Mouse (Mus musculus): ENCODE measurements at regions not wholly inside any gene's neighbourhood (a gene's known extent, or its start where the extent isn't known, plus 50 kb on each side); places are given as distances from the start of the nearest gene placed in this dataset.

GRCm38 (mm10) chr4:75884371-75884770 lies 606.3 kb upstream of the Dmac1 start:
- no peak for DNase-seq (ENCODE audit: low spot score in 2 of 2)

GRCm38 (mm10) chr4:75869771-75870170 lies 591.7 kb upstream of the Dmac1 start:
- no peak for DNase-seq (ENCODE audit: low spot score in 2 of 2)

DNA sequence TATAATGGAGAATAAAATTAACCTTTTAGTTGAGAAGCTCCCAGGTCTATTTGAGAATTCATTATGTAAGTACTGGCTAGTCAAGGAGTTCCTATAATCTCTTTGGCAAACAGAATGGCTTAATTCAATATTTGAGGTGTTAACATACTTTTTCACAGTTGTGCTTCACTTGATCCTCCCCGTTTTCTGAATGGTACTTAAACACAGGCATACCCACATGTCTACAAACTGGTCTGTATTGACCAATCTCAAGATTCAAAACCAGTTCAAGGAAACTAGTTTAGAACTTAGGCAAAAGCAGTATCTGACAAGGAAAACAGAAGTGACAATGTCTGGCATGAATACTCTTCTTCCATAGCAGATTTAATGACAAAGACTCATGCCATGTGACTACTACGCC lies 583.0 kb upstream of the Dmac1 start:
- DNase-seq (ENCODE audit: low spot score in 2 of 2), result no peak

GRCm38 (mm10) chr4:75857769-75858408 lies 579.8 kb upstream of the Dmac1 start:
- DNase-seq (ENCODE audit: low spot score in 2 of 2), result no peak

DNA sequence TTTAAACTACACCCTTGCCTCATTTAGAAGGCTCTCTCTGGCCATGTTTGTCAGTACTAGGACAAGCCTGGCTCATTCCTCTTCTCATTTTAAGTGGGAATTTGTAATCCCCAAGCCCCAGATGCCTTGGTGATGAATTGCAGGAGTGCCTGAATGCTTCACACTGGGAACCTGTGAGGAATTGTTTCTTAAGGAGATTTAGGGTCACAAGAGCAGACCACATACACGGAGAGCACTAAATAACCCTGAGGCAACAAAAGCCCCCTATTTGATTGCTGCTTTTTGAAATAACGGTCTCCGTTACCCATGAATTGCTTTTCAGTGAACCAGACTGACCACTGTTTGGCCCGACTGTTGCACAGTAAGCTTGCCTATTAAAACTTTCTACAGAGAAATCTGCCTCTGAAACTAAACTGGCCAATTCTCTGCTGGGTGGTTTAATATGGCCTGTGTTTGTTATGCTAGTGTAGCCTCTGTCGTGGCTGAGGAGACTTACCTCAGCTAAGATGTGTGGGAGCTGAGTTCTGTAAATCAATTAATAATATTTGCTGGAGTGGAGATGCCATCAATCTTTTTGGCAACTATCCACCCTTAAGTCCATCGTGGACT lies 577.7 kb upstream of the Dmac1 start:
- no peak for DNase-seq (ENCODE audit: low spot score in 2 of 2)

DNA sequence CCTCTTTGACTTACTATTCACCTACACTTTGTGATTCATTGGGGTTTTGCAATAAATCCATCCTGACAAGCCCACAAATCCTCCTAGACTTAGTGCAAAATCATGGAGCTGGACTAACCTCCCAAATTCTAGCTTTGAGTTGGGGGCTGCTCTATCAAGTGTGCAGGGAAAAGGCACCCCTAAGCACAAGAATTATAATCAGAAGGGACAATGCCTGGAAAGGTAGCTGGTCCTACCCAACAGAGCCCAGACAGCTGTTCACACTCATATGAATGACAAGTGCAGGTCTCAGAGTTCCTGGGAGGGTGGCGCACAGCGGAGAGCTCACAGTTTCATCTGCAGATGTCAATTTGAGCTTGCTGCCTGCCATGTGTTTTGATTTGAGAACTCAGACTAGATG lies 572.2 kb upstream of the Dmac1 start:
- no peak for DNase-seq (ENCODE audit: low spot score in 2 of 2)

- DNase-seq (ENCODE audit: low spot score in 2 of 2), result no peak
Measured at GRCm38 (mm10) chr4:75847675-75848385, 569.7 kb upstream of the Dmac1 start.

DNA sequence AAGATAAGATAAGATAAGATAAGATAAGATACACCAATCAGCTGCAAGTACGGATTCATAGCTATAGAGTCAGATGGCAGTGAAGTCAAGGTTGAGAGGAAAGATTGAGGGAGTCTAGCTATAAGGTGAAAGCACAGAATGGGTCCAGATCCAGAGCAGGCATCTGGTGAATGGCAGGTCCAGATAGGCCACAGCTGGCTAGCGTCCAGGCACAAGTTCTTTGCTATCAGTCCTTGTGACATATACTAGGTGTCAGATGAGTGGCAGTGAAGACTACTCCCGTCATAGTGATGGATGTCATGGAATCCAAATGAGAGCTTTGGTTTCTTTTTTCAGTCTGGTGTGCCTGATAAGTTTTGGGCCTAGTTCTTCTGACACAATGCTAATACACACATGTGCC lies 566.9 kb upstream of the Dmac1 start:
- DNase-seq (ENCODE audit: low spot score in 2 of 2), result no peak

GRCm38 (mm10) chr4:75838619-75839018 lies 560.5 kb upstream of the Dmac1 start:
- DNase-seq (ENCODE audit: low spot score in 2 of 2), result no peak

- no peak for DNase-seq (ENCODE audit: low spot score in 2 of 2)
Measured at GRCm38 (mm10) chr4:75827082-75827711, 549.1 kb upstream of the Dmac1 start.

DNA sequence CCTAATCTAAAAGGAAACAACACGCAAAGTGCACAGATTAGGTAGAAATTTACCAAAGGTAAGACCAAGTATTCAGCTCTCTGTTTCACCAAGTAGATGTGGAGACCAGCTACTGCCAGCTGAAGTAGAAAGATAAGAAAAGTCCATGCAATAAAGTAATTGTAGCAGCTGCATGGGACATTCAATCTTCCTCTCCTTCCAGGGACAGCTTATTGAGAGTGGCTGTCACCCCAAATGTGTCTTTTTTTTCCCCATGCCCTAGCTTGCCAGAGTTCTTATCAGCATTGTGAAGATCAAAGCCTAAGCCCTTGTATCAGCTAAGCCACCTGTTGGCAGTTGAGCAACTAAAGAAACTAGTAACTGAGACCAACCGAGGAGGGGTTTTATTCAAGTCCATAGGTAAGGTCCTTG lies 541.1 kb upstream of the Dmac1 start:
- no peak for DNase-seq (ENCODE audit: low spot score in 2 of 2)

GRCm38 (mm10) chr4:75816026-75816425 lies 537.9 kb upstream of the Dmac1 start:
- DNase-seq (ENCODE audit: low spot score in 2 of 2), result no peak

DNA sequence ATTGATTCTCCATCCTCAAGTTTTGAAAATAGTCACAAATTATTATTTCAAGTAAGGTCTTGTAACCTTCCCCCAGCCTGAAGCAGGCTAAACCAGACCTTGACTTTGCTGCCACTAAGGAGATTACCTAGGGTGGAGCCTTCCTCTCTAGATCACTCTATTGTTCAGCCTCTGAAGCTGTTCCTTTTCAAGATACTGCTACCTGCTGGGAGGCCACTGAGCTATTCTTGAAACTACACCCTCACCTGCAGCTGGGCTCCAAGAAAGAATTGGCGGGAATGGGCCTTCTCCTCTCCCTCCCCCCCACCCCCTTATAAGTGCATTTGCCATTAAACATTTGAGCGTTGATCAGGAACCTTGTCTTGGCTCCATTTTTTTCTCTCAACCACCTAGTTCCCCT lies 534.2 kb upstream of the Dmac1 start:
- no peak for DNase-seq (ENCODE audit: low spot score in 2 of 2)

- peak; percentile 4 to 6 for DNase-seq (ENCODE audit: low spot score in 2 of 2)
Measured at GRCm38 (mm10) chr4:75801870-75802269, 523.8 kb upstream of the Dmac1 start.

GRCm38 (mm10) chr4:75801156-75801555 lies 523.1 kb upstream of the Dmac1 start:
- DNase-seq (ENCODE audit: low spot score in 2 of 2), result no peak

DNA sequence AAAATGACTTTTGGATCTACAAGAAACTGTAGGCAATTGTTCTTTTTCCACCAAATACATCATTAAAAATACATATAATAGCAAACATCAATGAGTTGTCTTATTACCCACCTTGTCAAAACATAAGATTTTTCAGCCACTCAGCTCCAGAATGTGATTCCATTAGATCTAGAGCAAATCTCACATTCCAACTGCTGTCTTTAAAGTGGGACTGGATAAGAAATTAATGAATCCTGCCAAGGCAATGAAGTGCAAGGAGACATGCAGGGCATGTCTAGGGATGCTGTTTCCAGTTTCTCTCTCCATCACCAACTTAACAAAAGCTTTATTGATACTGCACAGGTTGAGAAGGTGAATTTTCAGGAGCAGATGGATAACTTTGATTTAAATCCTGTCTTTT lies 513.7 kb upstream of the Dmac1 start:
- no peak for DNase-seq (ENCODE audit: low spot score in 2 of 2)

GRCm38 (mm10) chr4:75790920-75791589 lies 513.0 kb upstream of the Dmac1 start:
- no peak for DNase-seq (ENCODE audit: low spot score in 2 of 2)

GRCm38 (mm10) chr4:75787405-75787804 lies 509.3 kb upstream of the Dmac1 start:
- DNase-seq (ENCODE audit: low spot score in 2 of 2), result no peak

- no peak for DNase-seq (ENCODE audit: low spot score in 2 of 2)
Measured at GRCm38 (mm10) chr4:75786391-75786790, 508.3 kb upstream of the Dmac1 start.

DNA sequence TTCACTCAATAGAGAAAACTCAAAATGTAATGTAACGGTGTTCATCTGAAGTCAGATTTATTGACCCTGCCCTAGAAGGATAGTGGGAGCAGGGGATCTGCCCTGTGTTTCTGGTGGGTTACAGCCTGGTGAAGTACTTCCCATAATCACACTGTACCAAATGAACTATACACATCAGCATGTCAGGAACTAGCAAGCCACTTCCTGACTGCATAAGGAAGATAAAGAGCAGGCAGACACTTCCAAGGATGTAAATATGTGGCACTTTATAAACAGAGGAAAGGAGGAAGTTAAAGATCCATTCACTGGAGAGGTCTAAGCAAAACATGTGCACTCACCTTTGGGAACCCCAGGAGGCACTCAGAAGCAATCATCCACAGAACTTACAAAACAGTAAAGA lies 501.4 kb upstream of the Dmac1 start:
- DNase-seq (ENCODE audit: low spot score in 2 of 2), result no peak

GRCm38 (mm10) chr4:75764141-75764540 lies 486.0 kb upstream of the Dmac1 start:
- DNase-seq (ENCODE audit: low spot score in 2 of 2), result no peak

GRCm38 (mm10) chr4:75744605-75745004 lies 466.5 kb upstream of the Dmac1 start:
- DNase-seq (ENCODE audit: low spot score in 2 of 2), result no peak

Measured in frontal cortex, postnatal 14 days (tissue).